Mouse (Mus musculus): ENCODE data around the gene 2410015M20Rik.
"Not testable (repeated sequence)": the region's sequence is repeated elsewhere in the genome, so short reads cannot be mapped to it uniquely, and the experiment has no call there.

The 2410015M20Rik gene

DNA sequence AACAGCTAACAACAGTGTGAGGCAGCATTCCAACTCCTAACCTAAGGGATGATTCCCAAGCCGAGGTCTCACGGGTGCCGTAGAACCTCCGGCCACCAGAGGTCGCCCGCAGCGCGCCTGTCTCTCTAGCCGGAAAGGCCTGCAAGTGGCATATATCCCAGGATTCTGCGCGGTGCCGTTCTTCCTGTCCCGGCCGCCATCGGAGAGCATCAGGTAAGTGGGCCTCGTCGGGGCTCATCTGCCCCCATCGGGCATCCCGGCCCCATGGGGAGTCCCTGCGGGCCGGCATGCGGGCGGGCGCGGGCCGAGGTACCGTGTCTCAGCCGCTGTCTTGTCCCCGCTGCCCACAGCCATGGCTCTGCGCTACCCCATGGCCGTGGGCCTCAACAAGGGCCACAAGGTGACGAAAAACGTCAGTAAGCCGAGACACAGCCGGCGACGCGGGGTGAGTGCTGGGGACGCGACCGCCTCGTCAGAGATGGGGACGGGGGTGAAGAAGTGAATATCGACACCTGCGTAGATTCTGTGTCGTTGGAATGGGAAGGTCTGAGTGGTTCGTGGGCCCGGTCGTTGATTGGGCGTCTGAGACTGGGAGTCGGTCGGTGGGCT lies 3.8 kb upstream of the 2410015M20Rik start, which contains the start of gene Rpl36:
Gene Rpl36, plus strand, starts transcription at position 181 of the 609 bp plus-strand sequence.
- peak; percentile 99 for DNase-seq

DNA sequence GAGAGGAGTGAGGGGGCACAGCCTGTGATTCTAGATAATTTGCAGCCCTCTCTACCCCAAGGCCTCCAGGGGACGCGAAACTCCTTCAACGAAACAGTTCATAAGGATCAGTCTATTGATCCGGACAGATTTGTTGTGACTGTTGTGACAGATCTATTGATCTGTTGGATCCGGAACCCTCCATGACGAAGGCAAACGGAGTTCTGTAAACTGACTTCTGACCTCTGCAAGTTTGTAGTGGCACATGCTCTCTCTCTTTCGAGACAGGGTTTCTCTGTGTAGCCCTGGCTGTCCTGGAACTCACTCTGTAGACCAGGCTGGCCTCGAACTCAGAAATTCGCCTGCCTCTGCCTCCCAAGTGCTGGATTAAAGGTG lies 3.0 kb upstream of the 2410015M20Rik start:
- DNase-seq, result not testable (repeated sequence)

DNA sequence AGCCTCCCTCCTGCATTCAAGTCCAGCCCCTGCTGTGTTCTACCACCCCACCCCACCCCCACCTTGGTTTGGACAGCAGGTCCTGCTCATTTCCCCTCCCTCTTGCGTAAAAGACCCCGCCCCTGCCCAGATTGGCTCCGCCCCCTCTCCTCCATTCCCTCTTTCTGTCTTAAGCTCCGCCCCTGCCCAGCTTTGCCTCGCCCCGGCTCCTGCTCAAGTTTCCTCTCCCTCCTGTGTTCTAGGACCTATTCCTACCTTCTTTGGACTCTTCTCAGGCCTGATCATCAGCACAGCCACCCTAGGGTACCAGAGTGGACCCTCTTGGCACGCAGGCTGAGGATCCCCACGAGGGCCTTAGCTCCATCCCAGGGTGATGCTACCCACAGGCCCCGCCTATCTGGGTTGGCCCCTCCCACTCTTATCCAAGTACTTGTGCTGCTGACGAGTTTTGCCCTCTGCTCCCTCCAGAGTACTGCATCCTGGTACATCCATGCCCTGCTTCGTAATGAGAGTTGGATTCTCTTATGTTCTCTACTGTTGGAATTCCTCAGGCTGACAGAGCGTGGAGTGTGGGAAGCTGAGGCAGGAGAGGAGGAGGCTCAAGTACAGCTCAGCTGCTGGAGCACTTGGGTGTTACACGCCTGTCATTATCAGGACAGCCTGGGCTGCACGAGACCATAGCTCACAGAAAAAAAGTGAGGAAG lies 2.4 kb upstream of the 2410015M20Rik start:
- peak in 1 of 2 experiments; percentile 62 for DNase-seq

GRCm38 (mm10) chr17:56611323-56611722 lies 1.8 kb upstream of the 2410015M20Rik start:
- DNase-seq, result no peak

DNA sequence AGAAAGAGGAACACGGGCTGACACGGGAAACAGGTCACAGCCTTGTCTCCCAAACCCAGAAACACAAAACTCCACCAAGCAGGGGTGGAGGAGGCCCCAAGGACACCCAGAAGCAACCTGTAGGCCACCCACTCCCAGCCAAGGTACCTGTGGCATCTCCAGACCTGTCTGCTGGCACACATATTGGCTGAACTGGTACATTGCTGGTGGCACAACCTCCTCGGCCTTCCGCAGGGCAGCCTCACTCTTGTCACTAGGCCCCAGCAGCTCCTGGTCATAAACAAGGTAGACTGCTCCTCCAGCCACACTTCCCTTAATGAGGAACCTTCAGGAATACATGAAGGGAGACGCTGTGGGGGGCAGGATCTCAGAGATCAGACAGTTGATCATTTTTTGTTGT lies 872 bp downstream of the 2410015M20Rik start:
- peak in 1 of 2 experiments; percentile 52 for DNase-seq

- DNase-seq, result peak in 1 of 2 experiments; percentile 44
Measured at GRCm38 (mm10) chr17:56607521-56608062, 2.0 kb downstream of the 2410015M20Rik start.

GRCm38 (mm10) chr17:56605431-56605830 lies 4.1 kb downstream of the 2410015M20Rik start:
- peak in 1 of 2 experiments; percentile 13 for DNase-seq

DNA sequence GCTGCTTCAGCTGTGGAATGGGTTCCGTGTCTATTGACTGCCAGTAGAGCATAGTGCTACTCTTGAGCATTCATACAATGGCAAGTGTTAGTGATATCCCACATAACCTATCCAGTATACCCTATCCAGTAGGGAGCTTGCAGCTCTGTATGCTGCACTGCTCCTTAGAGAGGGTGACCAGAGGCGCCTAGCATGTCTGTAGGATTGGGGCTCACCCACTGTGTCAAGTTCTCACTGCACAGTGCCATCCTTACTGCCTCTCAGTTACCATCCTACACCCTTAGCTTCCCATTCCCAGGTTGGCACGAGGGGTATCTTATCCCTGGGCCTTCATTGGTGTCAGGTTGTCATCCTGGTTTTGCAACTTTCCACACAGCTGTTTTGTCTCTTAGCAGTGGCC lies 5.1 kb downstream of the 2410015M20Rik start:
- no peak for DNase-seq

DNA sequence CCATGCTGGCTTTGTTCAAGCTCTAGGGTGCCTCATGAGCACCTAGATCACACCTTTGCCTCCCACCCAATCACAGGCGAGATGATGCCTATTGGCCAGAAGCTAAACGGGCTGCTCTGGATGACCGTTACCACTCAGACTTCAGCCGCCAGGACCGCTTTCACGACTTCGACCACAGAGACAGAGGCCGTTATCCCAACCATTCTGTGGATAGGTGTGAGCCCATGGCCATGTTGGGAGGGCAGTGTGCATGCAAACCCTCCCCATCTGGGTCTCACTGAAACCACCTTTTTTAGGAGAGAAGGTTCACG lies 5.5 kb downstream of the 2410015M20Rik start:
- peak in 1 of 2 experiments; percentile 15 for DNase-seq

- peak; percentile 71 for DNase-seq
Measured at GRCm38 (mm10) chr17:56603186-56604069, 6.1 kb downstream of the 2410015M20Rik start.

DNA sequence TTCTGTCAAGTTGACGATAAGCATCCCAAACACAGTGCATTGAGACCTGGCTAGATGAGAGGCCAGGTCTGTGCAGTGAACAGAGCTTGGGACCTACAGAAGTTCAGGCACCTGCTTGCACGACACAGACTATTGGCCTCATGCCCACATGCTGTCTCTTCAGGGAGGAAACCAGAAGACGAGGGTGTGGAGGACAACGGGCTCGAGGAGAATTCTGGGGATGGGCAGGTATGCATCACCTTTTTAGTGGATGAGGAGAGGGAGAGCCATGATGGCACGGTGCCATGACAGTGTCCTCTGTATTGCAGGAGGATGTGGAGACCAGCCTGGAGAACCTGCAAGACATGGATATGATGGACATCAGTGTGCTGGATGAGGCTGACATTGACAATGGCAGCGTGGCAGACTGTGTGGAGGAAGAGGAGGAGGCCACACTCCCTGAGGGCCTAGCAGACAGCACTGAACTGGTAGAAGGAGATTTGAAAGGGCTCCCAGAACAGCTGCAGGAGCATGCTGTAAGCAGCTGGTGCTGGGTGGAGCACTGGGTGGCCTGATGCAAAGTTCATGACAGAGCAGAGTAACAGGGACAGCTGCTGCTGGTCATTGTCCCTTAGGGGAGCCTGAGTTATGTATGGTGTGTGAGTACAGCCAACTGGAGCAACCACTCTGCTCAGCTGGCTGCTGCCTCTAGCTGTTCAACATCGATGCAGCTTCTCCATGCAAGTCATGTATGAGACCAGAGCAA lies 15.9 kb downstream of the 2410015M20Rik start:
- peak; percentile 48 to 57 for DNase-seq

DNA sequence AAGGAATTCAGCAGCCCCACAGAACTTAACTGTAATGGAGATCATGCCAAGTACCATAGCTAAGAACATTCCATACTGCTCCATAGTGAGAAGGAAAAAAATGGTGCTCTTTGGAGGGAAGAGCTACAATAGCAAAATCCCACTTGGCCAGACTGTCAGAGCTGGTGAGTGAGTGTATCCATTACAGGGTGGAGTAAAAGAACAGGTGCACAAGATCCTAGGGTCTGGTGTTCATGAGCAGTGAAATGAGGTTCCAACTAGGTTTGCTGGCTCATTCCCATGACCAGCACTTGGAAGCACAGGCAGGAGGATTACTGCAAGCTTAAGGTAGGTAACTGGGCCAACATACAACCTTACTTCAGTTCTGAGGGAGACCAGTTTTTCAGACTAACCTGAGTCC lies 17.0 kb downstream of the 2410015M20Rik start:
- no peak for DNase-seq

DNA sequence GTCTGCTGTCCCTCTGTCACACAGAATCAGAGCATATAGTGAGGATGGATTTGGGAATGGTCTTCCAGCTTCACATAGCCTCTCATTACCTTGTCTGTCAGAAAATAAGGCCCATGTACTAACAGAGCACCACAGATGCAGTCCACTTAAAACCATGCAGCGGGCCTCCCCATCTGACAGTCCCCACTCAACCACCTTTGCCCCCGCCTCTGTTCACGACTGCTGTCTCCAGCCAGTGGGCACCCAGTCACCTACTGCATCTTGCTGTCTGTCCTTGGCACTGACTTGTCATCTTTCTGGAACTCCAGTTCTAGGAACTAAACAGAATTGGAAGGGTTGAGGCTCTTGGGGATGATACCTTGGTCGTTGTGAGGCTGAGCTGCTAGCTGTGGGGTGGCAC lies 20.6 kb downstream of the 2410015M20Rik start:
- DNase-seq, result no peak

DNA sequence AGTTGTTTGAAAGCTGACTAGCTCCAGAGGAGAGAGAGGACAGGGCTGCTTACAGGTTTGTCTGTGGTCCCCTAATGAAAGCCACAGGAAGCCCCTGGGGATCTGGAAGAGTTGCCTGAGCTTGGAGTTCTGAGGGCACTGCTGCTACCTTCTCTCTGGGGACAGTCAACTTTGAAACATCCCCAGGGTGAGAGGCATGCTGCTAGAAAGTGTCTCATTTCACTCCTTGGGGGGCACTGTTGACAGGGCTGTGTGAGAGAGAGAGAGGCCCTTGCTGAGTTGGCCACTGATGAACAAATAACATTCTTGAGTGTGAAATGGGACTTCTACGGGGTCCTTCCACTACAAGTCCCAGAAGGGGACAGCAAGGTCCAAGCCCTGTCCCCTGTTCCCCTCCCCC lies 21.8 kb downstream of the 2410015M20Rik start:
- no peak for DNase-seq

- peak in 1 of 2 experiments; percentile 71 for DNase-seq
Measured at GRCm38 (mm10) chr17:56585171-56585821, 24.3 kb downstream of the 2410015M20Rik start.

GRCm38 (mm10) chr17:56584257-56585130 lies 25.1 kb downstream of the 2410015M20Rik start, which contains the start of the genes Safb2 and Safb:
TSS of gene Safb2 (minus strand) at chr17:56584585.
TSS of gene Safb (plus strand) at chr17:56584825.
- peak; percentile 99 to 100 for DNase-seq

DNA sequence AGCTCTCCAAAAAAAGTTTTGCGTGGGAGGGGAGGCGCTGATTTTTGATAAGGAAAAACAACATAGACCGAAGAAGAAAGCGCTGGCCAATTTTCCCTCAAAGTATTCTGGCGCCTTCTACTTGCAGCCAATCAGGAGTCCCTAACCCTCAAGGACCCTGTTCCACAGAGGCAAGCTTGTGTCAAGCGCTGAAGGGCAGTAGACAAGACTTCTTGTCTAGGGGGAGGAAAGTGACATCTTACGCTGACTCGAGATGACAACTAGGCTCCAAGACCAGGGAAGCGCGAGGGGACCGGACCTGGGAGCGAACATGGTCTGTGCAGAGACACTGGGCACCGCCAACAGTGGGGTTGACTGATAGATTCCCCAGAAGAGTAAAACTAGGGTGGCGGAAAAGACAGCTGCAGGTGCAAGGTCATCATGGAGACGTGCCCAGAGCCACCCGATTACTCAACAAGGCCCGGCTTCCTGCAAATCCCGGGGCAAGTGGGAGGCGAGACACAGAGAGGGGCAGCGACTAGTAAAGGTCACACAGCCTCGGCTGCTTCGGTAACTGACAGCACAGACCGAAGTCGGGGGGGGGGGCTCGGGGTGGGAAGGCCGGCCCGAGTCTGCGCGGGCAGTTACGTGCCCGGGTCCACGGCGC lies 25.8 kb downstream of the 2410015M20Rik start:
- DNase-seq, result peak; percentile 28 to 73

- no peak for DNase-seq
Measured at GRCm38 (mm10) chr17:56583071-56583470, 26.5 kb downstream of the 2410015M20Rik start.

- no peak for DNase-seq
Measured at GRCm38 (mm10) chr17:56572939-56573338, 36.6 kb downstream of the 2410015M20Rik start.

GRCm38 (mm10) chr17:56572154-56572553 lies 37.4 kb downstream of the 2410015M20Rik start:
- DNase-seq, result peak in 1 of 2 experiments; percentile 48

All from cerebellum, postnatal 14 days (tissue).